Mouse (Mus musculus): ENCODE measurements around the gene Kcne4.
"Not testable (repeated sequence)": the region's sequence is repeated elsewhere in the genome, so short reads cannot be mapped to it uniquely, and the experiment has no call there.

Gene Kcne4

DNA sequence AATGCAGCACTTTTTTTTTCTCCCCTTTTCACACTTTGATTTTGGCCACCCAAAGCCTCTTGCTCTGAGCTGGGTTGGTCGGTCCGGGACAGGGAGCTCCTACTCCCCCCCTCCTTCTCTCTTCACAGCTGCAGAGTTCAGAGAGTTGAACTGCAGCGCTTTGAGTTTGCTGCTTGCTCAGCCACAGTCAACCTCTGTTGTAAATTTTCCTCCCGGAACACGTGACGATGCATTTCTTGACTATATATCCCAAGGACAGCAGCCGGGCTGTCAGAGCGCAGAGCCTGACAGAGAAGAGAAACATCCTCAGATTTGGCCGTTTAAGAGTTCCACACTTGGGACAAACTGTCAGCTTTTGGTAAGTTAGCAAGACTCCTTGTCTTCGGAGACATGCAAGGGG, at the start of gene Kcne4:
Kcne4 (plus strand) TSS at position 120 of the 400 bp plus-strand sequence.
- no peak for DNase-seq (ENCODE audit: low spot score)

DNA sequence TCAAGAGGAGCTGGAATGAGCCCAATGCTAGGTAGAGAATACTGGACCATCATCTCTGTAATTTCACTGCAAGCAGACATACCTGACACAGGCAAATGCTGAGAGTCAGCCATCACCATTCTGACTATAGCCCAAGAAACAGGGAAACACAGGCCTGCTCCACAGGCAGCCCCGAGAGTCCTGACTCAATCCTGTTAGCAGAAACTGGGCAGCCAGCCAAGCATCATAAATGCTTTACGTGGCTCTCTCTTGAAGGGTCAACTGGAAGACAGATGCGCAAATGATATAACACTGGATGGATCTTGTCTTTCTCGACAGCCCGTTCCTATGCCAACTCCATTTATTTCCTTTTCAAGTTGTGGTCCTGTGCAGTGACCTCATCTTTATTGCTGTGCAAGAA, 34.7 kb upstream of the Kcne4 start:
- DNase-seq (ENCODE audit: low spot score), result no peak

DNA sequence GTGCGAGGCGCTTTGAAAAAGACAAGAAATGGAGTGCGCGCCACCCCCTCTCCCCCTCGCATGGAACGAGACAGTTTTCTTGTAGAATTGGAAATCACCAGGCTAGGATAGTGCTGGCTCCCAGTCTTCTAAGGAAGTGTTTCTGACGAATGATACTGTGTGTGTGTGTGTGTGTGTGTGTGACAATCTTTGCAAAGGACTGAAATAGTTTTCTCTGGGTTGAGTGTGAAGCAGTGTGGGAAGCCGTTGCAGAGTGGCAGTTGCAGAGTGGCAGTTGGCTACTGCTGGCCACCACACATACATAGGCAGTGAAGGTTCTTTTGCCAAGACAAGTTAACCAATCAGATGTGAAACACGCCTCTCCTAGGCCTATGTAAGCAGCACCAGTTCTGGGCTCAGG, 31.6 kb upstream of the Kcne4 start:
- not testable (repeated sequence) for DNase-seq (ENCODE audit: low spot score)

DNA sequence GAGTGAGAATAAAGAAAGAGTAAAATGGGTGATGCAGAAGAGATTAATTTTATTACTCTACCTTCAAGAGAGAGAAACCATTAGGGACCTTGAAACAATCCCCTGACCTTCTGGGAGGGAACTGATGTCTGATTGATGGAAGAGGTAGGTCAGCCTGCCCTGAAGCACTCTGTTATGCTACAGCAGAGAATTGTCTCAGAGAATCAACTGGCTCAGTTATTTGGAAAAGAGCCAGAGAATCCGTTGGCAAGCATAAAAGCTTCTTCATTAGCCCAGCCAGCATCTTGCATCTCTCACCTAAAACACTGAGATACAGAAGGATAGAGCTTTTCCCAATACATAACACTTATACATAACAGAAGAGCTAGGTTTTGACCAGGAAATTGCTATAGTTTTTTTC, 26.8 kb upstream of the Kcne4 start:
- no peak for DNase-seq (ENCODE audit: low spot score)

DNA sequence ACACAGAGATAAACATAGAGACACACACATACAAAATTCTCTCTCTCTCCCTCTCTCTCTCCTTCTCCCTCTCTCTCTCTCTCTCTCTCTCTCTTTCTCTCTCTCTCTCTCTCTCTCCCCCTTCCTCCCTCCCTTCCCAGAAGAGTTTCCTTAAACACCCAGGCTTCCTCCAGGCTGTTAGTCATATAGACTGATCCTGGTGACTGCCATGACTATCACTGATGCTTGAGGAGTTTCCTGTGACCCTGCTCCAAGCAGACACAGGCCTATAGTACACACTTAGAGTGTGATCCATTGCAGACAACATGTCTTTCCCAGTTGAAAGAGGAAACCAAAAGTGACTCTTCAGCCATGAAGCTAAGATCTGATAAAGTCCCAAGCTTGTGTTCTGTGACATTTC, 9.1 kb upstream of the Kcne4 start:
- DNase-seq (ENCODE audit: low spot score), result no peak

DNA sequence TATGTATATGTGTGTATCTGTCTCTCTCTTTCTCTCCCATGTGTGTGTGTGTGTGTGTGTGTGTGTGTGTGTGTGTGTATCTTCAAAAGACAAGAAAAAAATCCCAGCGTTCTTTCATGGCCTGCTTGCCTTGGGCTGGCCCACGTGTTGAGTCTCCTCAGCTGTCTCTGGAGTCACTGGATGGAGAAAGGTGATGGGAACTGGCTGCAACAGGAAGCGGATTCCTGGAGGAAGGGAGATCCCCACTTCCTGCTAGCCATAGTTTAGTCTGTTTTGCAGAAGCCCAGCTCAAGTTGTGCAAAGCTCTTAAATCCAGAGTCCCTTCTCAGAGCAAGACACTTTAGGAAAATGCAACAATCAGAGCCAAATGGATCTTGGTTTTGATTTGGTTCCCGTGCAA, 6.7 kb upstream of the Kcne4 start:
- DNase-seq (ENCODE audit: low spot score), result no peak

DNA sequence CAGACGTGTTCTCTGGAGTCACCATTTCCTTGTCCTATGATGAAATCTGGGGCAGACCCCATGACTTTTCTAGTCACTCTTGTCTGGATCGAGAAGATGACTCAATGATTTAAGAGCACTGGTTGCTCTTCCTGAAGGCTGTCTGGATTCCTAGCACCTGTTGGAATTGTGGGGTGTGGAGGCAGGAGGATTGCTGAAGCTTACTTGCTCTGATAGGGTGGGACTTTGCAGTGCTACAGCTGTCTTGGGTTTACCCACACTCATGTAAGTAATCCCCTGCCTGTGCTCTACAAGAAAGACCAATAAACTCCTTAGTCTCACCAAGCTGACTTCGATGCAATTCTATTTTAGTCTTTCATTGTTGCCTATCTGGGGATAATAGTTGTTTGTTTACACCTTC, 5.7 kb upstream of the Kcne4 start:
- no peak for DNase-seq (ENCODE audit: low spot score)

DNA sequence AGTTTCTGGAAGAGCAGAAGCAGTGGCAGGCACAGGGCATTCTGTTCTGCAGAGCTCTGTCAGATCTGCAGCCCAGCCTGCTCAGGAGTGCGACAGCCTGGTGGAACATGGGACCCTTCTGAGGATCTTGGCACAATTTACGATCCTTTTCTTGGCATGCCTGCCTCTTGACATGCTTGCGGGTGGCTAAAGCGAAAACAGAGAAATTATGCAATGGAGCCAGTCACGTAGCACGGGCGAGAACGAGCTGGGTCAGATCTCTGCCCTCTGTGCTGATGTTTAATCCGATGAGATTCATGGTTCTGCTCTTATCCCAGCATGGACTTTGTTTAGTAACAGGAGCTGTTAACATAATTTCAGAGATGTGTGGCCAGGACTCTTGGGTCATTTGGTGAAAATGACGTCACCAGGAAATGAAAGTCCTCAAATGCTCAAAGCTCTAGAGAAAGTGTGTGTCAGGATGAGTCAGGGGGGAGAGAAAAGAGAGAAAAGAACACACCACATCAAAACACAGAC, 4.5 kb upstream of the Kcne4 start:
- DNase-seq (ENCODE audit: low spot score), result no peak

DNA sequence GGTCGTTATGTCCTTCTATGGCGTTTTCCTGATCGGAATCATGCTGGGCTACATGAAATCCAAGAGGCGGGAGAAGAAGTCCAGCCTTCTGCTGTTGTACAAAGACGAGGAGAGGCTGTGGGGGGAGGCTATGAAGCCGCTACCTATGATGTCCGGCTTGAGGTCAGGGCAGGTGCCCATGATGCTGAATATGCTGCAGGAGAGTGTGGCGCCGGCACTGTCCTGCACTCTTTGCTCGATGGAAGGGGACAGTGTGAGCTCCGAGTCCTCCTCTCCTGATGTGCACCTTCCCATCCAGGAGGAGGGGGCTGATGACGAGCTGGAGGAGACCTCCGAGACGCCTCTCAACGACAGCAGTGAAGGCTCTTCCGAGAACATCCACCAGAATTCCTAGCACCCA, 1.2 kb downstream of the Kcne4 start:
- no peak for DNase-seq (ENCODE audit: low spot score)

DNA sequence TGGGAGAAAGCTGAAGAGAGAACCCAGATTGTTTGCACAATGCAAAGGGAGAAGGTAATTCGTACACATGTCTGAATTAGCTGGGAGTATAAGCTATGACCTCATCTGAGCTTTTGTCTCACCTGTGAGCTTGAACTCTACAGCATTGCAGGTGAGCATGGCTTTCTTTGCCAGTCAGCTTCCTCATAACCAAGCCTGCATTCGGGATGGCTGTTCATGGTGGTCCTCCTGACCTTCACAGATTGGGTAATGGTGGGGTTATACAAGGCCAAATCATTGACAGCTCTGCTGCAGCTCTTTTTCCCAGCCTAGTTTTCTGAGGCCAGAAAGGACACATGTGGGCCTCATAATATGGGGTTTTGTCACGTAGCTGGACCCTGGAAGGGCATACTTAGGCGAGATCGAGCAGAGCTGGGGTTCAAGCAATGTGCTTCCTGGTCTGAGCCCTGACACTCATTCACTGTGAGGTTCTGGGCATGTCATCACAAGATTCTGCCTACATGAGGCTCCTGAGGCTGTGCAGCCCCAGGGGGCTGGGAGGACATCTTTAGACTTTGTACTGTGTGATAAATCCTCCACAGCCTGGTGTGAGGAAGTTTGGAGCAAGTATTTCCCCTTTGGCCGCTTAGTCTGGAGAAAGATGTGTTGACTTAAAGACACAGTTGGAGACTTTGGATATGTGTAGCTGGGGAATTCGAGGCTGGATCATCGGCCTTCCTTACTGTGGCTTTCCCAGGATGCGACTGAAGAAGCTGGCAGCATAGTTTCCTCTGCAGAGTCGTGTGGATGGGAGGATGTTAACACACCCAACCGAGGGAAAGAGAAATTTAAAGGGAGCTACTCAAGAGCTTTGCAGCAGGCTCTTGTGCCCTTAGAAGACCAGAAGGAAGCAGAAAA, 2.3 kb downstream of the Kcne4 start:
- no peak for DNase-seq (ENCODE audit: low spot score)

DNA sequence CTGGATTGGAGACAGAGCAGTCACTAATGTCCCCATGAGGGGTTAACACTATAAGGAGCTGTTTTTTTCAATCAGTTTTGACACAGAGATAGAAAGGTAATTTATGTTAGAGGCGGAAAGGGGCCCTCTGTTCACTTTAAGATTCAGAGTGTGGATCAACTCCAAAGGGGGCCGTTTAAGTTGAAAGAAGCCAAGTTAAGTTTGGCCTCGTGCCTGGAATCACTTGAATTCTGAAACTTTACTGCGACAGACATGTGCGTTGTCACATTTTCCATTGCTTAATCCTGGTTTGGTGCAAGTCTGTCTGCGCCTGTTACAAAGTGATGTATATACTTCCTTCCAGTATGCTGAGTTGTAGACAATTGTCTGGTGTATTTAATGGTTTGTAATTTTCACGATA, 3.0 kb downstream of the Kcne4 start:
- DNase-seq (ENCODE audit: low spot score), result no peak

DNA sequence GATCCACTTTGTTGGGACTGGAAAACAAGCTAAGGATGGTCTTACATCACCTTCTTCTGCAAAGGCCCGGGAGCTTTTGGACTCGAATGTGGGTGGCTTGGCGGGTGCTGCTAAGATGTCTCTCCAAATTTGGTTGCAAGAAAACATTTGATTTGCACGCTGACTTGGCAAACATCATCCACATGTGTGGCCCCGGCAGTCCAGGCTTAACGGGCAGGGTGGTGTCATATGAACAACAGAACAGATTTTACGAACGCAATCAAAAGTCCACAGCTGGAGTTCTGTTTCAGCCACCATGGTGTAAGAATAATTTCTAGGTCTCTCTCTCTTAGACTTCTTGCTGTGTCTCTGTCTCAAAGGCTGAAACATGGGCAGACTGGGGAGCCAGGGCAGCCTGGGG, 3.6 kb downstream of the Kcne4 start:
- DNase-seq (ENCODE audit: low spot score), result no peak

DNA sequence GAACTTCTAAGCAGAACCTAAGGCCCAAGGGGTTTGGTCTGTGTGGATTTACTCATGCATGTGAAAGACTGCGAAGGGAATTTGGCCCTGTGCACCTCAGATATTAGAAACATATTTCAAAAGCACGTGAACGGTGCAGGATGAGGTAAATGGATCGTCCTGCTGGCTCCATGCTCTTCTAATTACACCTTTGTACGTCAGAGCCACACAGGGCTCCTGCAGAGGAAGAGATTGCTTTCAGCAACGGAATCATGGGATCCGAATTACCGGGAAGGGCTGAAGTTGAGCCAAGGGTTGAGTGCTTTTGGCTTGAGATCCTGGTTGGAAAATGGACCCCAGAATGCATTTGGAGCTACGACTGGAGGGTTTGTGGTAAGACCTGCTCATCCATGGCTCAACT, 4.6 kb downstream of the Kcne4 start:
- DNase-seq (ENCODE audit: low spot score), result no peak

DNA sequence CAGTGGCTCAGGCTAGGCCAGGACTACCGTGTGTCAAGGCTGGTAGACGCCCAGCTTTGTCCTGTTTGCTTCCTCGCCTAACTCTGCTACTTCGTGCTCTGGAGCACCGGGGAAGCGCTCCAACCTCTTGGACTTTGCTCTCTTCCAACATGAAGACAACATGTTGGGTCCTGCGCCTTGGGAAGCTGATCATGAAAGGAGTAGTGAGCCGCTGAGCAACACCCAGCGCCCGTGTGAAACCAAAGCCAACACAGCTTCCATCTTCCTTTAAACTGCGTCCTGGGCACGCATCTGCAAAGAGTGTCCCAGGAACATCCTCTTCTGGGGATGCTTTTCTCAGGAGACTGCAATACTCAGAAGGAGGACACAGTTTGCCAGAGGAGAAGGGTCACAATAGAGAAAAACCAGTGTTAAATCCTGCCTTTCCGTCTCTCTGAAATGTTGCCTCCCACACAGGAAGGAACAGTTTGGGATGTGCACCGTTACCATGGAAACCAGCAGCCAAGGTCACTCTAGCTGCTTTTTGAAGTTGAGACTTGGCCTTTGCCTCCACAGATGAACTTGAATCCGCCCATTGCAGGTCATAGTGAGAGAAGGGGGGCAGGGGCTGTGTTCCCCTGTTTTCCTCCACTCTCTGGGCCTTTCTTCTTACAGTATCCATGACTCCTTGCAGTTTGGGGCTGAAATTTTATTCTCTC, 5.3 kb downstream of the Kcne4 start:
- peak; percentile 53 for DNase-seq (ENCODE audit: low spot score)

DNA sequence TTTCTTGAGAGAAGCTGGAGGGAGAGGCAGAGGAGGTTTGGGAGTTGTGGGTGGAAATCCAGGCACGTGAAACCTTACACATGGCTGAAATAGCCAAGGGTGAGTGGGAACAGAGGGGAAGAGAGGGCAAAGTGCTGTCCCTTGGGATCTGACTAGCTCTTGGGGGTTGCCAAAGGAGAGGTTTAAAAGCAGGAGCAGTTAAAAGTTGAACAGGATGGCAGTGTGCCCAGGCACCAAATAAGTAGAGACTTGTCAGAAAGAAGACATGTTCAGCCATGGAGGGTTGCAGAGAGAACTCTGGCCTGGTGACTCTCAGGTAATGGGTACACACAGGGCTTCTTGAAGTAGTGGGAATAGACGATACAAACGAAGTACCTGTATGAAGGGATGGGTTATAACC, 8.7 kb downstream of the Kcne4 start:
- DNase-seq (ENCODE audit: low spot score), result no peak

DNA sequence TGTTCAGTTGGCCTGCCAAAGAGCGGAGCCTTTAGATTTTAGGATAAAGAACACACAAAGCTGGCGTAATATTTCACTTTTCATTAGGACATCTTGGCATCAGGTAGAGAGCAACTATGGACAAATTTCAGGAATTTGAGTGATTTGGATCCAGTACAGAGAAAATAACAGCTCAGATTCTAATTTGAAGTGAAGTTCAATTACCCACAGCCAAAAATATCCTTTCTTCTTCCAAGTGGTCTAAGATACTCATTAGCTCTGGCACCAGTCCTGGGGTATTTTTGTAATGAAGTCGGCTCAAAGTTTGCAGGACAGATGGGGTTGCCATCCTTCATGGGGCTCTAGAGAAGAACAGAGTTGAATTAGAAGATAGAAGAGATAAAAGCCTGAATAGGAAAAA, 21.9 kb downstream of the Kcne4 start:
- no peak for DNase-seq (ENCODE audit: low spot score)

DNA sequence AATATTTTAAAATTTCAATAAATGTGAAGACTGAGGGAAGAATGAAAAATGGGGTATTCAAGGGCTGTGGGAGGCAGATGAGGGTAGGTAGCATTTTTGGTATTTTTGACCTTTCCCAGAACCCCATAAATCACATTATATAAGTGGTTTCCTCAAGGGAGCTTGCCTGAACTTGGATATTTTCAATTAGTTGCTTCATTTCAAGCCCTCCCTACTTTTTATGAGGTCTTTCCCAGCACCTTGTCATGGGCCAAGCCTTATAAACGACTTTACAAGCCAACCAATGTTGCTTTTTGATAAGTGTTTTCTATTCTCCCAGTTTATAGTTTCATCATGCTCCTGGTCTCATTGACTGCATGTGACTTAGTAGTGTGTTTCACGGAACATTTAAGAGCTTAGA, 24.2 kb downstream of the Kcne4 start:
- no peak for DNase-seq (ENCODE audit: low spot score)

DNA sequence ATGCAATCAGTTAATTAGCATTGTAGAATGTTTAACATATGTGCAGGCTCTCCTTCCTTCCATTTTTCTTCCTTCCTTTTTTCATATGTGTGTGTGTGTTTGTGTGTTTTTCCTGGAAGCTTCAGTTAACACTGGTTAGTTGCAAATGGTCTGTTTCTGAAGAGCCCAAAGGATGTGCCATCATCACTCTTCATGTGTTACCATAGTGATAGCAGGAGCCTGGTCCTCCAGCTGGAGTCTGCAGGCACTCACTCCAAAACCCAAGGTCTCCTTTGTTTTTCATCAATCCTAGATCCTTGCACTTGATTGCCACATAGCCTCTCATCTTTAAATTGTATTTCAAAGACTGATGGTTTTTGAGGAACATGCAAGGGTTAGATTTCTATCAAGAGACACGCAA, 29.1 kb downstream of the Kcne4 start:
- DNase-seq (ENCODE audit: low spot score), result no peak

DNA sequence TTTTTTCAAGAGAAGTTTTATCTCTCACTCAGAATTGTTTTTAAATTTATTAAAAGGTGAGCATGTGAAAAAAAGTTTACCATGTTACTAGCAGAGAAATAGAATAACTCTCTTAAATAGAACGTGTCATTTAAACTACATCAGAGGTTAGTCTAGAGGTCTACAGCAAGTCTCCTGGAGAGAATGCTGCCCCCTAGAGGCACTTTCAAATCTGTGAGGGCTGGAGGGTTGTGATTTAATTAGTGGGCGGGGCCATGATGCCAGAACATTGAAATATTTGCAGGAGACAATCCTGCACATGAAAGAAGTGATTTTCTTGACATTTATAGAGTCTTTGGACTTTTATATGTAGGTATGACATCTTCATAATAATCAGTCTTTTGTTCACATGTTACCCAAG, 29.9 kb downstream of the Kcne4 start:
- peak; percentile 39 for DNase-seq (ENCODE audit: low spot score)

DNA sequence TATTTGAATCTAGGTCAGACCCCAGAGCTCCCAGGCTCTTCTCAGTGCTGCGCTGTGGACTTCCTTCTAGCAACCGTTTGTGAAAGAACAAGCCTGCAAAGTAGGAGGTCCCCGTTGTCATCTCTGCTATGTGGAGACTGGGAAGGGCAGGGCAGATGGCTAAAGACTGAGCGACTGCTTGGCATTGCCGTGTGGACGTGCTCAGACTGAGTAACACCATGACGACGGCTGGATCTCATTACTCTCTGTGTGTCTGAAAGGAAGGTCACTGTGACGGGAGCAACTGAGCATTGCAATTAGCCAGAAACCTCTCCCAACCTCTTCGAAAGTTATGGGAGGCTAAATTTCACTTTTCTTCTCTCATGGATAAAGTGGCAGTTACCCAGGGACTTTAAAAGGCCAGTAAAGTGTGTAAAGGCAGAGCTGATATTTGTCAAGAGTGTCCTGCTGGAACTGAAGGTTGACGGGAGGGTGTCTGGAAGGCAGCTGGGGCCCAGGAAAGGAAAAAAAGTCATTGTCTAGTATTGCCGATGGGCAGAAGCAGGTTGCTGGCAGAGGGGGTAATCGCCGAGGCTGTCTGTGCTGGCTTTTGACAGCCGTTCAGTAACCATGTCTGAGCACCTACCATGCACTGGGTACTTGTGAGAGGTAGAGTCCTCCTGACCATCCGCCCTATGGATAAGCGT, 36.0 kb downstream of the Kcne4 start:
- no peak for DNase-seq (ENCODE audit: low spot score)

DNA sequence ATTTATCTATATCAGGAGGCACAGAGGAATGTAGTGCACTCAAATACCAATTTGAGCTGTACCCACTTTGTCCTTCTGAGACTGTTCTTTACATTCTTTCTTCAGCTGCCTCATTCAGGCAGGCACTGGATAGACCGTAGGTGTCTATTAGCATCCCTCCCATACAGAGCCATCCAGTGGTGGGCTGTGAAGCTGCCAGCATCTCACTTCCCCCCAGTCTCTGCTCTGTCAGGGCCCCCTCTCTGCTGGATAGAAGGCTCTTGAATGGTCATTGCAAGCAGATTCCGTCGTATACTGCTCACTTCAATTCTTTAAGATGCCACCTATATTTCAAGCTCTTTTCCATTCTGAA, 36.5 kb downstream of the Kcne4 start:
- DNase-seq (ENCODE audit: low spot score), result no peak

DNA sequence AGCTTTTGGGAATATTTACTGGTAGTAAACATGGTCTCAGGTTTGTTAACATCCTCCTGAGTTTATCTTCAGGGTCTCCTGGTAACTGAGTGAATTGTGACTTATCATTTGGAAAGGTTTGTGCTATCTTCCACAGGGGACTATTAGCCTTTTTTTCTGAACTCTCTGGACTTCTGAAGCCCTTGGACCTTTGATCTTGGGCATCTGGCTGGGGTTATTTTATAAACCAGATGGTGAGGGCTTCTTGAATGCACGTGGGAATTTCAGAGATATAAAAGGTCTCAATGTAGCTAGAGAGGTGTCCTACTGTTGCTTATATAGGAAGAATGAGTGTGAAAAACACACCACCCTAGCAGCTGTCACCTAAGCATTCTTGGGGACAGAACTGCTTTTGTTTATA, 37.7 kb downstream of the Kcne4 start:
- no peak for DNase-seq (ENCODE audit: low spot score)

DNA sequence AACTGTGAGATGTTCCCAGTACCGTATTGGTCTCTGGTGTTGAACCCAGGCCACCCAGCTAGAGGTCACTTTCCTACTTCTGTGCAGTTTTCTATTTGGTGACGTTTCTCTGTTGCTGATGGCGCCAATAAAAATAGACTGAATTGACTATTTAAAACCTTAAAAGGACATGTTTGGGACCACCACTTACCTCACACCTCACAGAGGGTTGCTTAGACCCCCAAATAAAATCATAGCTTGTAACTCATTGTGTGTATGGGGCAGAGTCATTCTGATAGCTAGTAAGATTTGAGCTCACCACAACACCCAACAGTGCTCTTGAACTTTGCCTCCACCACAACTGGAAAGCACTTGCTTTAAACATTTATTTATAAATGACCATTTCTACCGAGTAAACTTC, 43.0 kb downstream of the Kcne4 start:
- DNase-seq (ENCODE audit: low spot score), result no peak
